Mouse (Mus musculus) inflammation-experienced regulatory T-cells, adult 6 months (primary cell): ENCODE data around the gene Carhsp1. TPM values are rescaled to one million over a fixed set of nuclear protein-coding genes. Genes with fewer than 3 reads are reported as not detected.

Source experiments
- ATAC-seq: one replicate; pipeline ENCODE4 v1.8.0; 2017
- polyA plus RNA-seq, 3 experiments: library from polyadenylated mRNA; unstranded; fragments of 100-300 nt; shearing (Covaris generic); gene quantifications; one replicate each; pipeline ENCODE4 v1.2.1; 2017

Carhsp1 gene
- polyA plus RNA-seq, 3 experiments from 2014 or later, result 14.0 to 53.9 (median 14.9) TPM

DNA sequence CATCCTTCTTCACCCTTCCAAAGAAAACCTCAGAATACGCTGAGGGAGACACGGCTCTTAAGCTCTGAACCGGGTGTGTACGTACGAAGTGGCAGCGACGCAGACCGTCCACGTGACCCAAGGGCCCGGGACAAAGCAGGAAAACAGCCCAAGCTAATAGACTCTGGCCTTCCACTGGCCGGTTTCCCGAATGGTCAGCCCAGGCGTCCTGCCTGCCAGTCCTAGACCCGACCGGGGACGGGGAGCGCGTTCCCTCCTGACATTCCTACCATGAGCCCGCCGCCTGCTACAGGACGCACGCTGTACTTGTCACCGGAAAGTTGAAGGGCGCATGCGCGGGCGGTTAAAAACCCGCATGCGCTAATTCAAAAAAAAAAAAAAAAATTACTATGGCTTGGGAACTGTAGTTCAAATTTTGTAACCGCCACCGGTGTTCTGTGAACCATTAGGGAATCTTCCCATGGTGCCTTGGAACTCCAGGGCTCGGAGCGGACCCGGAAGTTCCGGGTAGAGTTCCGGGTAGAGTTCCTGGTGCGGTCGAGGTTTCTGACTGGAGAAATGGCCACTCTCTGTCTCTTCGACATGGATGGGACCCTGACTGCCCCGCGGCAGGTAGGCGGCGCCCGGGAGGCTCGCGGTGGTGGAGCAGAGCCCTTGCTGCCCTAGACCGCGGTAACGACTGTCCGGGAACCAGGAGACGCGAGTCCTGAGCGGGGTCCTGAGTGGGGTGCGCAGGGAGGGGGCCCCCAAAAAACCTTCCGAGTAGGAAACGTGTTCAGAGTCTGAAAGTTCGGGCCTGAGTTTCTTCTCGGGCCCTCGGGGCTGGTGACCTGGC lies 34.5 kb downstream of the Carhsp1 start, which contains the start of the genes Pmm2 and Tmem186:
Pmm2 (plus strand) TSS at position 458 of the 835 bp plus-strand sequence.
Tmem186 (minus strand) TSS at position 496 of the 835 bp plus-strand sequence.
- ATAC-seq, result peak; percentile 67

DNA sequence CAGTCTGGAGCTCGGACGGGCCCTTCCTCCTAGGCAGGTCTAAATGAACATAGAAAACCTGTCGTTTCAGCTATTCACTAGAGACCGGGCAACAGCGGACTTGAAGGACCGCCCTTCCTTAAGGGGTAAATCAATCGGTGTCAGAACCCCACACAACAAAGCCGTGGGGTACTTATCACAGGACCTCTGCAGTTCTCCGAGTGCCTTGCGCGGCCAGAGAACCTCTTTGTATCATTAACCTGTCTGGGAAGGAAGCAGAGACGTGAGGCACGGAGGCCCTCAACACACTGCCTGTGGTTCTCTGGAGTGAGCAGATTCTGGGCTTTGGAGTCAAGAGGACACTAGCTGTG lies 35.1 kb downstream of the Carhsp1 start:
- peak; percentile 34 for ATAC-seq

DNA sequence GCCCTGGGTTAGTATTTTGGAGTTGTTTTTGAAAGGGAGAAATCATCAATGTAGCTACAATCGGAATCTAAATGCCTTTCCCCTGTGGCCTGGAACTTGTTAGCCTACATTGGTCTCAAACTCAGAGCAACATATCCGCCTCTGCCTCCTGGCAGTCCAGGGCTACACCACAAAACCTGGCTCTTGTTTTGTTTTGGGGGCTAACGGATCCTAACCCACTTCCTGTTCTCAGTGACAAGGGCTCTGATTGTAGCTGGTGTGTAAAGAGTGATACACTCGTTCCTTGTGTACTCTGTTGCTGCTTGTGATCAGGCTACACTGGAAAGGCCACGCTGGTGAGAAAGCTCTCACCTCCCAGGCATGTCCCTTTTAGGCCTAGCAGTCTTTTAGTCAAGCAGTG lies 40.5 kb downstream of the Carhsp1 start:
- no peak for ATAC-seq

DNA sequence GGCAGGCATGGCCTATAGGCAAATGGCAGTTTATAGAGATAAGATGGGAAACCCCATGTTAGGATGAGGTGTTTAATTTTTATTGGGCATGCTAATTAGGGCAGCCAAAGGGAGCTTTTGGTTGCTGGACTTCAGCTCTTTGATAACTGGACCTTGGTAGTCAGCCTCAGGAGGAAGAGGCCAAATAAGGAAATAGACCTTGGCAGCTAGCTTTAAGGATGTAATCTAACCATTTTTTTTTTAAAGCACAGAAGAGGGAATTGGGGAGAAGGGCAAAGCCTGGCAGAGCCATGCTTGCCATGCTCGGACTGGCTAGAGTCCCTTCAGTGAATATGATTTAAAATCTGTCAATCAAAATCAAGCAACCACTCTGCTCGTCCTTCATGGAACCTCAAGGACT lies 41.5 kb downstream of the Carhsp1 start:
- ATAC-seq, result no peak

DNA sequence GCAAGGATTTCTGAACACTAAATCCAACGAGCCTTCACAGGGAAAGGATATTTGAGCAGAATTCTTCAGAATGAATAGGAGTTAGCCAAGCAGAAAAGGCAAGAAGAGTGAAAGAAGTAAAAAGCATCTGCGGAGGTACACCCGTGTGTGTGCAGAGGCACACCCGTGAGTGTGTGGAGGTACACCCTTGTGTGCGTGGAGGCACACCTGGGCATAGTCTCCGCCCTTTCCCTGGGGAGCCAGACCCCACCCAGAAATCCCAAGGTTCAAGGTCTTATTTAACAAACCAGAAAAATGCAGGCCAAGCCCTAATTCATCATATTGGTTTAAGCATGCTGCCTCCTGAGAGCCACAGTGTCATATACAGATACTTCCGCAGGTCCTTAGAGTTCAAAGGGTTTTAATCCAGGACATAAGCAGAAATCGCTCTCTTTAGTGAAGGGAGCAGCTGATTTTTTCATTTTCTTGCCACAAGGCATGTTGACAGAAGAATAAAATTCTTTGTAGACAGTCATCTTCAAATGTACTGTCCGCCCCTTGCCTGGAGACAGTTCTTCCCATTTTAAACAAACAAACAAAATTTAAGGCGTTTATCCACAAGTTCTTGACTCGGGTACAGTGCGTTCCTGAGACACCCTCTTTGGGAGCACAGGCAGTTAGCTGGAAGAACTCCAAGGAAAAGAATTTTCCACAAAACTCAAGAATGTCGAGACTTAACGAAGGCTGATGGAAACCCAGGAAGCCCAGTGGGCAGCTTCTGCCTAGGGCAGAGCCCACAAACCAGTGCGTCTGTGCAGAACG lies 51.4 kb downstream of the Carhsp1 start:
- ATAC-seq, result no peak

DNA sequence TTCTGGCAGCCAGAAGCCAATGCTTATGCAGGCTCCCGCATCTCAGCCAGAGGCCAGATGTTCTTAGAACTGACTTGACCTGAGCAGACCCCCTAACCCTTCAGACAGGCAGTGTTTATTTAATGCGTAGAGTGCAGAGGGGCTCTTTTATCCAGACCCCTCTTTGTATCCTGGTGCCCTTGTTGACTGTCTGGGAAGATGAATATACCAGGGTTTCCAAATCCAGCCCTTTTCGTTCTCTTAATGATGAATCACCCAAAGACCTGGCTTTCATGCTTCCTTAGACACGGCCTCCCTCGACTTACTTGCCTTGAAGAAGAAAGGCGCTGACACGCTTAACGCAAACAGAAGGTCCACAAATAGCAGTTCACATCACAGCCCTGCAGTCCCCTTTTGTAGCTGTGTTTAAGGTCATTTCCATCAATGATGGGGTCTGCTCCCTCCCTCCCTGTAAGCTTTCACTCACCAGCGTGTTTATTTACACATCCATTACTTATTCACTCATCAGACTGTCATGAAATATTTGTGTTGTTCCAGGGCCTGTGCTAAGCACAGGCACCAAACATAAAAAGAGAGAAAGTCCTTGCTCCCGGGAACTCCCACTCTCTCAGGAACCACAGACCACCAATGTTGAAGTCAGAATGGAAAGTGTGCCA lies 52.2 kb downstream of the Carhsp1 start:
- no peak for ATAC-seq

DNA sequence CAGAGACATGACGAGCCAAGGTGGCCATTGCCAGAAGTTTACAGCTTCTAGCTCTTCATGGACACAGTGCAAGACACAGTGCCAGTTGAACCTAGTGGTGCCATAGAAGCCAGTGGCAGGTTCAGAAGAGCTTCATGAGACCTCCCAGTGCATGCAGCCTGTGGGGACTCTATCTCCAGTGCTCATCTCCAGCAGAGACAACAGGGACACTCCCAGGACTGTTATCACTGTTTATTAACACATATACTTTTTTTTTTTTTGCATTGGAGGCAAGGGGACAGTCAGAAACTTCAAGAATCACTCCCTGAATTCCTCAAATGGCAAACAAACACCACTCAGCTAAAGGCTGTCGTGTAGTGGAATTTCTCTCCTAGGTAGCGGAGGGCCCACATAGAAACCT lies 58.5 kb downstream of the Carhsp1 start:
- ATAC-seq, result no peak

DNA sequence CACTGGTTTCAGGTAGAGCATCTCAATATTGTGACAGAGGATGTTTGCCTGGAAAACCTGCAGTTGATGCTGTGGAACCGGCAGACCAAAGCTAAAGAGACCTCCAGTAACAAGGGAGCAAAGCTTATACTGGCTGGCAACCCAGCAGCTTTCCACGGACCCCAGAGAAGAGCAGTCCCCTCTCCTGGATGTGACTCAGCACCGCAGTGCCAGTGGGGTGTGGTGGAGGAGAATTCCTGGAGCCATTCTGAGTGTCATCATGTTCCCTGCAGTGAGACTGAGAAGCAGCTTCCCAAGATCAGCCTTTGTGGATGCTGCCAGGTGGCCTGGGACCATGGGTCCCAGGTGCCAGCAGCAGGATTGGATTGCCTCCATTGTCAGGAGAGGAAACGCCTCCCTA lies 58.9 kb downstream of the Carhsp1 start:
- no peak for ATAC-seq

DNA sequence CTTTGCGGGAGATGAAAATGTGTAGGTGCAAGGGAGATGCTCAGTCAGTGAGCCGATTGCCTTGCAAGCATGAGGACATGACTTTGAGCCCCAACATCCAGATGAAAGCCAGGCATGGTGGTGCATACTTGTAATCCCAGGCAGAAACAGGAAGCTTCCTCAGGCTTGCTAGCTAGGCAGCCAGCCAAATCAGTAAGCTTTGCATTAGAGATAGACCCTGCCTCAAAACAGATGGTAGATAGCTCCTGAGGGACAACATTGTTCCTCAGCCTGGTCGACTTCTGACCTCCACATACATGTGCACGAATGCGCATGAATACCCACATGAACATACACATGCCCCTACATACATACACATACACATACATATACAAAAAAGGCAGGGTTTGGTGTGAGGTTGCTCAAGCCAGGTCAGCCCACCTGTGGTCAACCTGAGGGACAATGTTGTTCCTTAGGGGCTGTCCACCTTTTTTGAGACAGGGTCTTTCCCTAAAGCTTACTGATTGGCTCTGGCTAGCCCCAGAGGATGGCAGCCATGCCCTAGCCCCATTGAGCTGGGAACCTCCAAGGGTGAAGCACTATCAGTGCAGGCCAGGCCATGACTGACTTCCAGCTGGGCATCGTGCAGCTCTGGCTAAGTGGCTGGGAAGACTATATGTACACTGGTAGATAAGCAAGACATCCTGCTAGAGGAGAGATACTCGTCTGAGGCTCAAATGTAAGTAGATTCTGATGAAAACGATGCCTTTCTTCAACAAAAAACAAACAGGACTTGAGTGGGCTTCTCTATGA lies 59.5 kb downstream of the Carhsp1 start:
- no peak for ATAC-seq

DNA sequence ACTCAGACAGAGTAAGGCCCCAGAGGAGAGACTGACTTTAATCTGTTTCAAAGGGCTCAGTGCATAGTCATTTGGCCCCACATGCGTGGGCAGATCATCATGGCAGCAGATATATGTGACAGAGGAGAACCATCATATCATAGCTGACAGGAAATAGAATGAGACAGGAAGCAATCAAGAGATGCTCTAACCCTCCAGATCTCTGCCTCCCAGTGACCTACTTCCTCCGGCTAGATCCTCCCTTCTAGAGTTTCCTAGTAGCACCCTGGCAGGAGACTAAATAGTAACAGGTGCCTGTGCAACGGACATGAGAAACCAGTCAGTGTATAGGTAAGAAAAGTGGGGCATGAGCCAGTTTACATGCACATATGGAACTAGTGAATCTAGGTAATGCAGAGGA lies 61.6 kb downstream of the Carhsp1 start:
- ATAC-seq, result peak; percentile 90

Other genes with a start within 250 kb of the Carhsp1 start
- gene Tmem114, start 247.0 kb downstream of the Carhsp1 start, polyA plus RNA-seq, result not detected
- 10 to 100 TPM; 10.2 to 18.3 (median 17.8) TPM for gene Mettl22, start 201.4 kb downstream of the Carhsp1 start, polyA plus RNA-seq
- gene Abat, start 158.7 kb downstream of the Carhsp1 start, polyA plus RNA-seq, result 1 to 10 TPM in 2 of 3 experiments, under 1 TPM in 1; 0.67 to 1.3 (median 1.1) TPM
- 100 to 1,000 TPM in 1 of 3 experiments, 10 to 100 TPM in 2; 89.9 to 115 (median 99.3) TPM for gene Pmm2, start 34.5 kb downstream of the Carhsp1 start, polyA plus RNA-seq
- 10 to 100 TPM in 2 of 3 experiments, 1 to 10 TPM in 1; 8.0 to 12.6 (median 12.5) TPM for gene Tmem186, start 34.4 kb downstream of the Carhsp1 start, polyA plus RNA-seq
- gene Gm5767, start 8.6 kb upstream of the Carhsp1 start, polyA plus RNA-seq, result not detected
- gene Usp7, start 120.2 kb upstream of the Carhsp1 start, polyA plus RNA-seq, result 10 to 100 TPM; 27.3 to 48.2 (median 47.7) TPM
- gene 1810013L24Rik, start 157.9 kb upstream of the Carhsp1 start, polyA plus RNA-seq, result 10 to 100 TPM; 17.9 to 21.0 (median 20.3) TPM